Mouse (Mus musculus) granulocyte monocyte progenitor cell, adult 5-6 weeks (primary cell): ENCODE data around the gene Fgf18. TPM values are rescaled to one million over a fixed set of nuclear protein-coding genes. Genes with fewer than 3 reads are reported as not detected.

Source experiments
- ATAC-seq: replicated peaks from 2 replicates; pipeline ENCODE4 v1.8.0; 2016; ENCODE audit warnings: mild to moderate bottlenecking, moderate TSS enrichment, inconsistent platforms; ENCODE audit not compliant: poor library complexity, severe bottlenecking
- total RNA-seq, 2 experiments: library from RNA; stranded (forward) in 1 of 2; stranded (reverse) in 1 of 2; fragments of 200-712, 200-1000 nt in 1 of 2; fragments of >200 nt in 1 of 2; fragmentation: Nextera tagmentation in 1 of 2; gene quantifications; 2 replicates each; pipeline ENCODE4 v1.2.3; 2014 to 2017

Gene Fgf18
- total RNA-seq, 2 experiments from 2014 or later, result not detected

DNA sequence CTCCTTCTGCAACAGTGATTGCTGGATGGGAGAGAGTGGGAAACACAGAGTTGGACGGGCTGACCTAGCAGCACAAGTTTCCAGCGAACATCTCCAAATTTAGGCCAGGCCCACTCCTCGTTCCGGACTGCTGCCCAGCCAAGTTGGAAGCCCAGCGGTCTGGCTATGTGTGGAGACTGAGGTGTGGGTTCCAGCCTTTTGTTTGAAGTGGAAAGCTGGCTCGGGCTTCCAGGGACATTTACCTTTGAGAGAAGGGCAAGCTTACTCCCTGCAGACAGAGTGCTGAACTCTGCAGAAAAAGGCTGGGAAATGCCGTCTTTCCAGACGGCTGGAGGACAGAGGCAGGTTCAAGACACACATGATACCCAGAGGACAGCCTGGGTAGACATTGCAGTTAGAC is 27.6 kb downstream of the Fgf18 start:
- ATAC-seq, result no peak

DNA sequence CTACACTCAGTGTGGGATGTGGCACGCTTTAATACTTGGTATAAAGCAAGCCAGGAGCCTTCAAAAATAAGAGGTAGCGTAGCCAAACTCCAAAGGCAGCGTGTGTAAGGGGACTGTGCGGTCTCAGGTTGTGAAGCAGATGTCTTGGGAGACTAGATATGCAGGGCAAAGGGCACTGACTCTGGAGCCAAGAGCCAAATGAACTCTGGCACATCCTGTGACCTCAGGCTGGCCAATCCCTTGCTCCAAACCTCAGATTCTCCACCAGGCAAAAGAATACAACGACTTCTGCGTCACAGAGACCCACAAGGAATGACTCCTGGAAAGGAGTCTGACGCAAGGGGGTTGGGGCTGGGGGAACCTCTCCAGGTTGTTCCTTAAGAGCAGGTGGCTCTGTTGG is 28.1 kb downstream of the Fgf18 start:
- ATAC-seq, result no peak

DNA sequence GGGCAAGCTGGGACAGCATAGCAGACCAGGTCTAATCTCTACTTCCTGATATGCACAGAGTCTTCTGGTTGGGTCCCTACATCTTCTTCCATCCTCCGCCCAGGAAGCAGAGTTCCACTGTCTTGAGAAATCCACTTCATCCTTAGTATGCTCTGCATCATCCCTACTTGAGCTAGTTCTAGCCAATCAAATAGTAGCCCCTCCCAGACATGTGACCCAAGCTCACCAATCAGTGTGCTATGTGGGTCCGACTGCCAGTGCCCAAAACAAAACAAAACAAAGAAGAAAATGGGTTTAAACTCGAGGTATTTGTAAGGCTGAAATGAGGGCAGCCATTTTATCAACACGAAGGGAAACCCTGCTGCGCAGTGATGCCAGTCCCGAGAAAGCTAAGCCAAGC is 28.7 kb downstream of the Fgf18 start:
- ATAC-seq, result no peak

DNA sequence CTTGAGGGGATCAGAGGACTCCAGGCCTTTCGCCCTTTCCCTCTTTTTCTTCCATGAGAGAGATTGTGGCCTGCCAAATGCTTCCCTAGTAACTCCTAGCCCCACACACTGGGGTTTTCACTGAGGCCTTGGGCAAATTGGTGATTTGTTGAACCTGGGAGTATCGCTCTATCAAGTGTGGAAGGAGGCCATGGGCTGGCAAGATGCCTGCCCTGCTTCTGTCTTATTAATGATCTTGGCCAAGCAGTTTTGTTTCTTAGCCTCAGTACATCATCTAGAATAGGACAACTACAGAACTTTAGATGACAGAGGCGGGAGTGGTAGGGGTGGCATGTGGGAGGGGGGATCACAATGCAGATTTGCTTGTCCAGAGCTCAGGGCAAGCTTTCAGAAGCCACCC is 31.4 kb downstream of the Fgf18 start:
- ATAC-seq, result no peak

DNA sequence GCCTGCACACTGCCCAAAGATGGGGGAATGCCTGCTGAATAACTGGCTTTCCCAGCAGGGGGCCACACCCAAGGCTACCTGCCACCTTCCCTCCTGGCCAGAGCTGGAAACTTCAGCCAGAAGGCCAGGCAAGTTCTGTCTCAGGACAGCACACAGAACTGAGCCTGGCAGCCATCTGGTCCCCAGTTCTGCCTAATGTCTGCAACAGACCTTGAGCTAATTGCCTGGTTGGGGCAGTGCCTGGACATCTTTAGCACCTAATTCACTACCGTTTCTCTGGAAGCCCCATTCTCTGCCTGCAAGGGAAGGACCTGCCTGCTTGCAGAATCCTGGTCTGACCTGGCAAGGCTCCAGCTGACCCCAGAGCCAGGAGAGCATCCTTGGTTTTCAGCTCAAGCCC is 34.8 kb downstream of the Fgf18 start:
- no peak for ATAC-seq

DNA sequence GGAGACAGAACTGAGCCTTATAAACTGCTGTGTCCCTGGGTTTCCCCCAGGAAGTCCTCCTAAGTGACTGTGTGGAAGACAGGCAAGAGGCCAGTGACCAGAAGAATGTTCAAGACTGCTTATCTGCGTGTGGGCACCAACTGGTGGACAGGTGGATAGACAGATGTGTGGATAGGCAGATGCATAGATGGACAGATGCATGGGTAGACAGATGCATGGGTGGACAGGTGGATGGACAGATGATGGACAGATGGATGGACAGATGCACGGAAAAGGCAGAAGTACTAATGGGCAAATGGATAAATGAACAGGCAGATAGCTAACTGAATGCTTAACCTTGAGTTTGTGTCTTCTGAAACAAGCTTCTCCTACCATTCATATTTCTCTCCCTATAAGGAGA is 37.1 kb downstream of the Fgf18 start:
- no peak for ATAC-seq

DNA sequence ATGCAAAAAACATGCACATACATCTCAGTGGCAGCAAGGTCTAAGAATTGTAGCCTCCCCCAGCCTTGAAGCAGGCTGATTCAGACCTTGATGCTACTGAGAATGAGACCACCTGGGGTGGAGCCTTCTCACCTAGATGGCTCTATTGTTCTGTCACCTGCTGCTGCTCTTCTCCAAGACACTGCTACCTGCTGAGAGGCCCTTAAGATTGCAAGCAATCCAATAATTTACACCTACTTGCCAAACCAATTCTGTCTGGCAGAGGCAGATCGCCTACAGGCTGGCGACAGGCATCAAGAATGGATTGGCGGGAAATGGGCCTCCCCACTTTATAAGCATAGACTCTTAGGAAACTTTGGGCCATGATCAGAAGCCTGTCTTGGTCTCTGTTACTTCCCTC is 39.7 kb downstream of the Fgf18 start:
- no peak for ATAC-seq

DNA sequence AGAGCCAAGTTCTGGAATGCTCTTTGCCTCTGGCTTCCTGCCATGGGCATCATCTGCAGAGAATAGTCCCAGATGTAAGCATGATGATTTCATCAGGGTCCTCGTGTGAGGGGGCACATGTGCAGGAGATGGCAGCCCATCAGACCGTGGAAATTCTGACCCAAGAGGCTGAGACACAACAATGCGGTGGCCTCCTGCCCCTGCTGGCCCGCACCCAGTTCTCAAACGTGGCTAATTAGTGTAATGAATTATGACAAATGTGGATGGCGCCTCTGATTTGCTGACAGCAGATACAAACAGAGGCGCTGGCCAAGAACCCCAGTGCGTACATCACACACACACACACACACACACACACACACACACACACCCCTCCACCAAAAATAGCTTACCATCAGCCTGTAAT is 42.3 kb downstream of the Fgf18 start:
- ATAC-seq, result no peak

DNA sequence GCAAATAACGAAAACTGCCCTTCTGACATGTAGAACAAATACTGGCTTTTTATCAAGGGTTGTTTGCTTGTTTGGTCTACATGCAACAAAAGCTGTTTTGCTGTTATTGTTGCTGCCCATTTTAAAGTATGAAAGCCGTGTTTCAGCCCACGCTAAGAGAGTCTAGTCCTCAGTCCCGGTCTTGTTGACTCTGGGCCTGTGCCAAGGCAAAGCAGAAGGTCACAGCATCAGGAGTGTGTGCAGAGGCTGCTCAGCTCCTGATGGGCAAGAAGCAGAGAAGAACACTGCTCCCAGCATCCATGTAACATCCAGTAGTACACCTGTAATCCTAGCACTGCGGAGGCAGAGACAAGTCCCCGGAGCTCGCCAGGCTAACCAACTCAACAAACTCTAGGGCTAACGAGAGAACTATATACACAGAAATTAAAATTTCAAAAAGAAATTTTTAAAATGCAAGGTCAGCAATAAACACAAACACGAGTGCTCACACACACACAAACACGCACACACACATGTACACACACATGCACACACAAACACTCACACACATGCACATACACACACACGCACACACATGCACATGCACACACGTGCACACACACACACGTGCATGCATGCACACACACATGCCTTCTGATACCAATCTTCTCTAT is 43.8 kb downstream of the Fgf18 start:
- ATAC-seq, result no peak

DNA sequence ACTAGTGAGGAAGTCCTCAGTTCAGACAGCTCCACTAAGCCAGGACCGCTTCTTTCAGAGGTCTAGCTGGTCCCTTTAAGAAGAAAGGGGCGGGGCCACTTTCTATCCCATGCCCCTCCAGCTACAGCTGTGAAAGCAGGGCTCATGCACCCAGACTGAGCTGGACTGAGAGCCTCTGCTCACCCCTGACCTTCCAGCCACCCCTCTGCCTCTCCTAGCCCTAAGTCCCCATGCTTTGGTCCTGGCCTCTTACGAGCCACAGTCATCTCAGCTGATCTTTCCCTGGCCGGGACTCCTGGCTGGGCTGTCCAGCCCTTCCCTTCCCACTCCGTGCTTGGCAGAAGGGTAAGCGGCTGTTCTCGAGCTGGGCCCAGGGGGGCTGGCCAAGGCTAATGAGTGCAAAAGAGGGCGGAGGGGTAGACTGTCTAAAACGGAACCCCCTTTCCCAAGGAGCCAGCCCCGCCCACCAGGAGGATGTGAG is 47.1 kb downstream of the Fgf18 start:
- ATAC-seq, result no peak

DNA sequence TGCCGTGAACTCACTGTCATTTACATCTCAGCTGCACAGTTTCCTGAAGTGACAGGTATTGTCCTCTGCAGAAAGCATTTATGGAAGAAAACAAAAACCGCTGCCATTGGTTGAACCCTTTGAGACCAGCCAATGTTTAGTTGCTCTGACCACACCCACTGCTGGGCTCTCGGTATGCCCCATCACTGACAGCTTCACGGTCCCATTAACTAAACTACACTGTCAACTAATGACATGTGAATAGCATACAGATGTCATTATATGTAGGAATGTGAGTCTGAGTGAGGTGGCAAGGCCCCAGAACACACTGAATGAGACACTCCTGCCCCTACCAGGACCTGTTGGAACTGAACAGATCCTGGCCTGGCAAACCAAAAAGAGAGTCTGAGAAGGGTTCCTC is 47.8 kb downstream of the Fgf18 start:
- no peak for ATAC-seq

DNA sequence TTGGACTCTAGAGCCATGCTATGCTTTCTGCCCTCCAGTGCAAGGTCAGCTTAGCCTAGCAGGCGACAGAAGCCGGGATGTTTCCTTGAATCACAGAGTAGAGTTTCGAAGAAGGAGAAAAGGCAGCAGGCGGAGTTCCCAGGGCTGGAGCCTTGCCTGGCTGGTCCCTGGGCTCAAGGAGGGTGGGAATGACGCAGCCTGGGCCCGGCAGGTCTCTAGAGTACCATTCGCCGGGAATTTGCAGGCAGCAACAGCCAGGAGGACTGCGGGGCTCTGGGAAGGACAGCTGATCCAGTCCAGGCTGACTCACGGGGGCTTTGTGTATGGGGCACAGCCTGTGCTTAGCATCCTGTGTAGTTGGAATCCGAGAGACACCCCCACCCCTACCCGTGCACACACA is 48.8 kb downstream of the Fgf18 start:
- ATAC-seq, result no peak

DNA sequence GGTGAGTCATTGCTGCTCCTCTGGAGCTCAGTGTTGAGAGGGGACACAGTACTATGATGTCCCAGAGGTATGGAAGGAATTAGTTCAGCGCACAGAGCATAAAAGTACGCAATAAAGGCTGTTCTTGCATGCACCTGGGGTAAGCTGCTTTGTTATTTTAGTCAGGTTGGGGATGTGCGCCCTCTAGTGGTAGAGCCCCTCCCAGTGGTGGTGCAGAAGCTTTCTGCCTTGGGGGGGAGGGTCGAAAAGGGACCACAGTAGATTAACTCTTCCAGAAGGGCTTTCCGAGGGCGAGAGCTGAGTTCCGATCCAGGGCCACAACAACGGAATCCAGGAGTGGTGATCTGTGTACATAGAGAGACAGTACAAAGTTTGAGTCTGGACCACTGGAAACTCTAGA is 49.3 kb downstream of the Fgf18 start:
- ATAC-seq, result no peak; the same call in 1 of the 2 replicates

DNA sequence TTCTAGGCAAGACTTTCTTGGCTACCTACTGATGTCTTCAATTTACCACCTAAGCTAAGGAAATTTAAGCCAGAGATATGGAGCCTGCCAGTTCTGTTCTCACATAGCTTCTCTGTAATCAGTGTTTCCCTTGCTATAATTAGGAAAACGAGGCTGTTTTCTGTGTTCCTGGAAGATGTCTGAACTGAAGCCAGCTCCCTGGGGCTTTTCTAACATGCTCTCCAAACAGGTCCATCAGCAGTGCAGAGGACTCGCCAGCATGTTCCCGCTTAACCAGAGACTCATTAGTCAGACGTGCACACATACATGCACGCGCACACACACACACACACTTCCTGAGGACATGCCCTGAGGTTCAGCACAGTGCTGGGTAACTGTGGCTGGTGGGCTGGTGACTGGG is 57.3 kb downstream of the Fgf18 start:
- no peak for ATAC-seq

DNA sequence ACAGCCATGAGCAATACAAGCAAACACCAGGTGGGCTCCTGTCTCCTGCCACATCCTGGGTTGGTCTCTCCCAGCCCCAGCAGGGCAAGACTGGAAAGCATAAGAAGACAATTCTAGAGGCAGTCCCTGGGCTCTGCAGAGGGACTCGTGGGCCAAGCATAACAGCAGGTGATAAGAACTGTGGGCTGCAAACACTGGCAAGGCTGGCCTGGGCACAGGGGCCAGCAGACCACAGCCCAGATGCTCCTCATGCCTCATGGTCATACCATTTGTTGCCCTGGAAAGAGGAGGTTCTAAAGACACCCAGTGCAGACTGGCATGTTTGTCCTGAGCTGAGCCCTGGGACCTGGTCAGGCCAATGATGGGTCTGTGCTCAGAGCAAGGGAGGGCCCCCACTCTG is 59.0 kb downstream of the Fgf18 start:
- no peak for ATAC-seq

DNA sequence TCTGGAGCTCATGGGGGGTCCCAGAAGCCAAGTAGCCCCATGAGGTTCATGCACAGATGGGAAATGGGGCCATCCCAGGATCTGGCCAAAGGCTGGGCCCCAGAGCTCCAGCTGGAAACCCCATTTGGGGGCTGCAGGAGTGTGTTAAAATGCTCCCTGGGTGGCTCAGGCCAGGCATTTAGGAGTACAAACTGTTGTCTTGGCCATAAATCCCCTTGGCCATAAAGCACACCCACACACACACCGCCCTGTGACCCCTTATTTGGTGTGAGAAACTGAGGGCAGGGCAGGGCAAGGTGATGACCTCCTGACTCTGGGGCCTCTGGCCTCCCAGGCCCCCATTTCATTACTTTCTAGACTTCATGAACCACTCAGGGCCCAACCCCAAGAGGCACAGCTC is 61.2 kb downstream of the Fgf18 start:
- no peak for ATAC-seq

DNA sequence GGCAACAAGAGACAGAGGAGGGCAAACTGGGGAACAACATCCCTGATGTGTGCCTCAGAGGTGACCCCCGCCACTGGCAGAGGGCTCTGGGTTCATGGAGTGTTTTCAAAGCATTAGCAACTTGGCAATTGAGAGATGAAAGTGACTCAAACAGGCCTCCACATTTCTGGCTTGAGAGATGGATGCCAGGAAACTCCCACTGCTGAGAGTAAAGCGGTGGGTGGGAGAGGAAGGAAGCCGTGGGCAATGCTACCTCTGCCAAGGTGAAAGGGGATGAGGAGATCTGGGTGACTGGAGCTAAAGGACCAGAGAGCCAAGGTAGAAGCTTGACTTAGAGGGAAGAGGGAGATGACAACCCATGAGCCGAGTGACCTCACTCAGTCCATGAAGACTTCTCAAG is 61.7 kb downstream of the Fgf18 start:
- no peak for ATAC-seq

DNA sequence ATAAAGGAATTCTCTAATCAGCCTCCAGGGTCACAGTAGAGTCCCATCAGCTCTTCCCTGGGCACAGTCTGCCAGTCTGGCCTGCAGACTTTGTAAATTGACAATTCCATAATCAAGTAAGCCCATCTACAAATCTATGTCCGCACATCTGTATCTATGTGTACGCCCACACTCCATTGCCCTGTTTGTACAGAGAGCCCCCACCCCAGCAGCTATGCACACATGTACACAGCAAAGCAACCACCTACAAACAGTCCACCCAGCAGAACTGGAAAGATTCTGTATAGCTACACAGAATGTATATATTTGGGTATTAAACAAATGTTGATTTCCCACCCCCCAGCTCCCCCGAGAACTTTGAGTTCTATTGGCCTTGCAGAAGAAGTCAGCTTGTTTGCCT is 62.1 kb downstream of the Fgf18 start:
- ATAC-seq, result no peak

DNA sequence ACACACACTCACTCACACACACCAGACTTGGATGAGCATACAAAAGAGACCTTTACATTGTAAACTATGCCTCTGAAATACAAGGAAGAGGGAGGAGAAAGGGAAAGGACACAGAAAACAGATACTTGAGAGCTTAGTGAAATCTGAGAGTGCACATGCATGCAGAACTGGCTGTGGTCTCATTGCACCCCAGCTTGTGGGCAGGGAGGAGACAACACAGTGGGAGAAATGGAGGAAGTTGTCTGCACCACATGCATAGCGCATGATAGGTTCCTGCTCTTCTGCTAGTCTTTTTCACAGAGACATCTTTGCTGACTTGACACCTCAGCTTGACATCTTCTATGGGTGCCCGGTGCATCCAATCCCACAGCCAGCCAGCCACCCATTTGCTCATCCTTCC is 63.2 kb downstream of the Fgf18 start:
- no peak for ATAC-seq

DNA sequence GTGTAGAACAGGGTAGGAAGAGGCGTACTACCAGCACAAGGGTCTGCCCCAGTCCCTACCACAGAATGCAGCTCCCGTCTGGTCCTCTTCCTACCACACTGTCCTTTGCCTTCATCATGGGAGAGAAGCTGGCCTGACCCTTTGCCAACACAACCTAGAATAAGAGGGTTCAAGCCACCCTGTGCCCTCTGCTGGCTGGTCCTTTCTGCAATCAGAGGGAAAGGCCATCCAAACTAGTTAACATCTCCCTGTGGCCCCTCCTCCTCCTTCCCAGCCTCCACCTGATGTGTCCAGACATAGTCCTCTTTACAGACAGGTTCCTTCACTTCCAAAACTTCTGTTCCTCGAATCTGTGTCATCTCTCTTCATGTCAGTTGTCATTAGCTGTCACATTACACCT is 66.0 kb downstream of the Fgf18 start:
- ATAC-seq, result no peak

DNA sequence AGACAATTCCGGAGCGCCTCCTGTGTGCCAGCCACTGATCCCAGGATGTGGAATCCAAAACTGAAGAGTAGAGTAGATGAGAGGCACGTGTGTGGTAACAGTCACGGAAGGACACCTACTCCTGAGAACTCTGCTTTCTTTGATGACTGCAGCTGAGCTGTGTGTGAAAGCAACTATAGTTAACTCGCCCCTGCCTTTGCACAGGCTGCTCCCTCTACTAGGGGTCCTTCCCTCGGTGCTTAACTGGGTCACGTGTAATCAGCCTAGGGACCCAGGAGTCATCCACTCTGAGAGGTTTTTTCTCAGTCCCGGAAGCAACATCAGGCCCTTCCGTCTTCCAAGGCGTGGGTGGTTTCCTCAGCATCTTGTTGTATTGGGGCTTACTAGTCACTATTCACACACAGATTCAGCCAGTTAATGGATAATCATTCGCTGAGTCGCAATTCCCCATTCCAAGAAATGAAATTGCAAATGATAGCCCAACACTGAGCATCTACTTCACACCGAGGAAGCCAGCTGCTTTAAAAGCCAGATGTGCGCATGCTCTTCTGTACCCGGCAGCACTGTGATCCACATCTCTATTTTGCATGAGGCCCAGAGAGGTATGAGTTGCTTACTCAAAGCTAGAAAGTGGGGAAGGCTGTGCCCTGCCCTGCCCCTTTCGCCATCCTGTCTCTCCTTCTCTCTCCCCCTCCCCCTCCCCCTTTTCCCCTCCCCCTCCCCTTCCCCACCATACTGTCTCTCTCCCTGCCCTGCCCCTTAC is 67.0 kb downstream of the Fgf18 start:
- no peak for ATAC-seq

DNA sequence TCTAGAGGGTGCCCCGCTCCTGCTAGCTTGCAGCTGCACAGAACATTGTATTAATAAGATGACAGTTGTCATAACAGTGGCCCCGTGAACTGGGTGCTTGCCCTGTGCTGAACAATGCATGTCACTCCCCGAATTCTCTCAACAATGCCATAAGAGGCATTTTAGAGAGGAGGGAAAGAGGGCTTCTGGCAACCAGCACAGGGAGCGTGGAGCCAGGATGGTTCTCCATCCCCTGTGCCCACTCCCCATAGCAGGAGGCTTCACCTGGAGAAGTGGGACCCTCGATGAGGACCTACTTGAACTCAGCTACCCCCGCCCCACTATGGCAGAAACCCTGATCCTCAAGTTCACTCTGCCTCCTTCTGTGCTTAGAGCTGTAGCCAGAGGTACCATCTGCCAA is 67.8 kb downstream of the Fgf18 start:
- ATAC-seq, result no peak
